Mouse (Mus musculus): ENCODE results near the gene Cpm.

DNA sequence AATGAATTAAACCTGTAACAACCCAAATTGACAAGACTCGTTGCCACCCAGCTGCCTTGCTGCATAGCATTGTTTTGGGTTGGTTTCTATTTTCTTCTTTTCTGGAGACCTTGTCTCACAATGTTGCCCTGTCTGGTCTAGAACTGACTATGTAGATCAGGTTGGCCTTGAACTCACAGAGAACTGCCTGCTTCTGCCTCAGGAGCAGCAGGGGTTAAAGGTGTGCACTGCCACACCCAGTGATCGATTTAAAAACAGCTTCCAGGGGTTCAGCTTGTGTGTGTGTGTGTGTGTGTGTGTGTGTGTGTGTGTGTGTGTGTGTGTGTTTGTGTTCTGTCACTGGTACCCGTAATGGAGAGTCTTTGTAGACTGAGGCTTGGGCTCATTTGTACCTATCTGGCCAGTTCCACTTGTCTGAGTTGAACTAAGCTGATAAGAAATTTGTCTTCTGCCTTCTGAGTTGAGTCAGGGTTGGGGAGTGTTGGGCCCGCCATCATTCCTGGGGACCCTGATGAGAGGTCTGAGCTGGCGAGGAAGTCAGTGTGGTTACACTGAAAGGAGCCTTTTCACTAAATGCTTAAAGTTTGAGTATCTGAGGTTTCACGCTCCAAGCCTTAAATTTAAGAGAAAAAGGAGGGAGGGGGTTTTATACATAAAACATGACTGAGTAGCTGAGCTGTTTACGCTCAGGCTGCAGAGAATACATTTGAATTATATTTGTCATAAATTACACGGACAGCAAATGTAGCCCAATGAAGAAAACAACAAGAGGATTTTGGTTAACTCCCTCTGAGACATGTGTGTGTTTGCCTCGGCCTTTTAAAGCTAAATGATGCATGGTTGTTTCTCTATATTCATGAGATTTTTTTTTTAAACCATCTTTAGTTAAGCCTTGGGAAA is 36.3 kb downstream of the Cpm start:
- TF ChIP-seq CTCF (IDR thresholded peaks at IDR 0.05; ENCODE audit: extremely low read depth, insufficient read depth, low read length) = no peak
- TF ChIP-seq POLR2A (IDR thresholded peaks at IDR 0.05; ENCODE audit: extremely low read depth, insufficient read depth, low read length) = no peak
